Mouse (Mus musculus) G1E-ER4 (cell line): ENCODE measurements around the gene Mylk. TPM values are rescaled to one million over a fixed set of nuclear protein-coding genes. Genes with fewer than 3 reads are reported as not detected.

Experiments used
- GATA1 ChIP-seq: IDR thresholded peaks from one replicate; pipeline ENCODE4 v1.8.0; 2012; ENCODE audit warnings: low read length, inconsistent platforms
- polyA plus RNA-seq: library from polyadenylated mRNA; stranded (reverse); fragments of >175 nt; gene quantifications from 2 replicates; pipeline ENCODE4 v1.2.3, GENCODE M21; 2012

Mylk gene
- polyA plus RNA-seq, 1 experiment: 0.12 TPM

- no peak for TF ChIP-seq GATA1
Measured at GRCm38 (mm10) chr16:34936339-34936810, 191.4 kb downstream of the Mylk start.

GRCm38 (mm10) chr16:34937611-34938010 is 192.6 kb downstream of the Mylk start:
- TF ChIP-seq GATA1: no peak

- no peak for TF ChIP-seq GATA1
Measured at GRCm38 (mm10) chr16:34938248-34938647, 193.2 kb downstream of the Mylk start.

GRCm38 (mm10) chr16:34939951-34940350 is 194.9 kb downstream of the Mylk start:
- no peak for TF ChIP-seq GATA1

GRCm38 (mm10) chr16:34940363-34940762 is 195.4 kb downstream of the Mylk start:
- TF ChIP-seq GATA1: no peak

GRCm38 (mm10) chr16:34941915-34942314 is 196.9 kb downstream of the Mylk start:
- TF ChIP-seq GATA1: no peak

- no peak for TF ChIP-seq GATA1
Measured at GRCm38 (mm10) chr16:34946301-34946700, 201.3 kb downstream of the Mylk start.

GRCm38 (mm10) chr16:34950935-34951334 is 205.9 kb downstream of the Mylk start:
- TF ChIP-seq GATA1: no peak

- no peak for TF ChIP-seq GATA1
Measured at GRCm38 (mm10) chr16:34952254-34952653, 207.2 kb downstream of the Mylk start.

- no peak for TF ChIP-seq GATA1
Measured at GRCm38 (mm10) chr16:34952798-34953197, 207.8 kb downstream of the Mylk start.

- no peak for TF ChIP-seq GATA1
Measured at GRCm38 (mm10) chr16:34953501-34953900, 208.5 kb downstream of the Mylk start.

- no peak for TF ChIP-seq GATA1
Measured at GRCm38 (mm10) chr16:34957487-34958230, 212.6 kb downstream of the Mylk start.

- no peak for TF ChIP-seq GATA1
Measured at GRCm38 (mm10) chr16:34958667-34959066, 213.7 kb downstream of the Mylk start.

GRCm38 (mm10) chr16:34959261-34959660 is 214.3 kb downstream of the Mylk start:
- TF ChIP-seq GATA1: no peak

- no peak for TF ChIP-seq GATA1
Measured at GRCm38 (mm10) chr16:34960243-34960642, 215.2 kb downstream of the Mylk start.

GRCm38 (mm10) chr16:34960866-34961582 is 216.0 kb downstream of the Mylk start:
- TF ChIP-seq GATA1: no peak

- TF ChIP-seq GATA1: no peak
Measured at GRCm38 (mm10) chr16:34962322-34962721, 217.3 kb downstream of the Mylk start.
